Mouse (Mus musculus) midbrain, embryonic 12.5 days (tissue): ENCODE measurements around the gene Cmya5. TPM values are rescaled to one million over a fixed set of nuclear protein-coding genes. Genes with fewer than 3 reads are reported as not detected.

Source experiments
- ATAC-seq: fragments of 200-750 bp; cut with Nextera tagmentation; 2 replicates; pipeline ENCODE4 v1.8.0; 2017; ENCODE audit warnings: low read depth, moderate TSS enrichment, moderate library complexity; ENCODE audit not compliant: low FRiP score
- H3K27ac ChIP-seq: fragments of 300-500 bp; sonication (generic); replicated peaks from 2 replicates; pipeline ENCODE4 v1.5.1; 2016; ENCODE audit warnings: mild to moderate bottlenecking
- H3K27me3 ChIP-seq: fragments of 300-500 bp; sonication (generic); 2 replicates; pipeline ENCODE4 v1.6.1; 2016; ENCODE audit warnings: mild to moderate bottlenecking
- H3K36me3 ChIP-seq: fragments of 300-500 bp; sonication (generic); 2 replicates; pipeline ENCODE4 v1.6.1; 2016
- H3K4me1 ChIP-seq: fragments of 300-500 bp; sonication (generic); 2 replicates; pipeline ENCODE4 v1.6.1; 2016
- H3K4me2 ChIP-seq: fragments of 300-500 bp; sonication (generic); replicated peaks from 2 replicates; pipeline ENCODE4 v1.6.1; 2016; ENCODE audit warnings: mild to moderate bottlenecking, moderate library complexity
- H3K4me3 ChIP-seq: fragments of 300-500 bp; sonication (generic); 2 replicates; pipeline ENCODE4 v1.5.1; 2016; ENCODE audit warnings: mild to moderate bottlenecking
- H3K9ac ChIP-seq: fragments of 300-500 bp; sonication (generic); replicated peaks from 2 replicates; pipeline ENCODE4 v1.6.1; 2016; ENCODE audit warnings: mild to moderate bottlenecking, moderate library complexity
- H3K9me3 ChIP-seq: fragments of 300-500 bp; sonication (generic); 2 replicates; pipeline ENCODE4 v1.6.1; 2016; ENCODE audit warnings: mild to moderate bottlenecking
- WGBS: fragments of 180-500 bp; shearing (Covaris S2); methylation state at CpG from one replicate; pipeline ENCODE4 v1.1.7; 2016; 5-methylcytosine and 5-hydroxymethylcytosine counted together
- polyA plus RNA-seq: library from polyadenylated mRNA; unstranded; fragments of >200 nt; fragmentation: Nextera tagmentation; extraction: Ambion mirVana; gene quantifications from 2 replicates; pipeline ENCODE4 v1.2.1, GENCODE M21; 2016

The Cmya5 gene
- polyA plus RNA-seq, 1 experiment from 2014 or later, result not detected

- Histone ChIP-seq H3K4me2 (no peak overlapping the region), H3K9me3 (no peaks in the 10 kb centered on the region), H3K36me3 (no peaks in the 10 kb centered on the region), H3K4me3 (no peak overlapping the region), H3K27ac (no peak overlapping the region), H3K27me3 (no peaks in the 10 kb centered on the region), H3K9ac (no peak overlapping the region), H3K4me1 (no peaks in the 10 kb centered on the region)
- ATAC-seq, result no peak
- 87% methylated on average over 1 of the region's 1 CpGs for WGBS
Measured at GRCm38 (mm10) chr13:93056091-93056490, 88.4 kb downstream of the Cmya5 start.

- Histone ChIP-seq H3K4me3 (no peak overlapping the region), H3K4me1 (no peaks in the 10 kb centered on the region), H3K27ac (no peak overlapping the region), H3K9ac (no peak overlapping the region), H3K4me2 (no peak overlapping the region), H3K36me3 (no peaks in the 10 kb centered on the region), H3K9me3 (no peaks in the 10 kb centered on the region), H3K27me3 (no peaks in the 10 kb centered on the region)
- WGBS, result 80% methylated on average over 5 of the region's 5 CpGs
- no peak for ATAC-seq
Measured at GRCm38 (mm10) chr13:93051483-93051882, 93.0 kb downstream of the Cmya5 start.

GRCm38 (mm10) chr13:93041021-93041420, 103.5 kb downstream of the Cmya5 start:
- no peak overlapping the region for H3K4me3 ChIP-seq
- no peaks in the 10 kb centered on the region for H3K27me3 ChIP-seq
- no peaks in the 10 kb centered on the region for H3K4me1 ChIP-seq
- WGBS, result 80% methylated on average over 9 of the region's 9 CpGs
- H3K9me3 ChIP-seq, result no peaks in the 10 kb centered on the region
- no peak overlapping the region for H3K4me2 ChIP-seq
- no peak overlapping the region for H3K9ac ChIP-seq
- no peak for ATAC-seq
- no peaks in the 10 kb centered on the region for H3K36me3 ChIP-seq
- no peak overlapping the region for H3K27ac ChIP-seq

GRCm38 (mm10) chr13:93036218-93036617, 108.3 kb downstream of the Cmya5 start:
- Histone ChIP-seq H3K4me2 (no peak overlapping the region), H3K27ac (no peak overlapping the region), H3K36me3 (no peaks in the 10 kb centered on the region), H3K9ac (no peak overlapping the region), H3K9me3 (no peaks in the 10 kb centered on the region), H3K4me1 (no peaks in the 10 kb centered on the region), H3K27me3 (no peaks in the 10 kb centered on the region), H3K4me3 (no peak overlapping the region)
- no peak for ATAC-seq
- 42% methylated on average over 4 of the region's 4 CpGs for WGBS

- no peak for ATAC-seq
- no peaks in the 10 kb centered on the region for H3K36me3 ChIP-seq
- no peaks in the 10 kb centered on the region for H3K27me3 ChIP-seq
- H3K4me3 ChIP-seq, result no peak overlapping the region
- no peak overlapping the region for H3K9ac ChIP-seq
- no peak overlapping the region for H3K27ac ChIP-seq
- H3K4me1 ChIP-seq, result no peaks in the 10 kb centered on the region
- H3K4me2 ChIP-seq, result no peak overlapping the region
- WGBS, result 77% methylated on average over 4 of the region's 4 CpGs
- no peaks in the 10 kb centered on the region for H3K9me3 ChIP-seq
Measured at GRCm38 (mm10) chr13:93029337-93029736, 115.2 kb downstream of the Cmya5 start.

GRCm38 (mm10) chr13:93024837-93025236, 119.7 kb downstream of the Cmya5 start:
- no peak for ATAC-seq
- H3K4me3 ChIP-seq, result no peak overlapping the region
- no peak overlapping the region for H3K27ac ChIP-seq
- H3K9ac ChIP-seq, result no peak overlapping the region
- H3K4me1 ChIP-seq, result no peaks in the 10 kb centered on the region
- H3K4me2 ChIP-seq, result no peak overlapping the region
- H3K27me3 ChIP-seq, result no peaks in the 10 kb centered on the region
- no peaks in the 10 kb centered on the region for H3K9me3 ChIP-seq
- H3K36me3 ChIP-seq, result no peaks in the 10 kb centered on the region
- WGBS, result 55% methylated on average over 2 of the region's 2 CpGs

- no peaks in the 10 kb centered on the region for H3K36me3 ChIP-seq
- no peaks in the 10 kb centered on the region for H3K9me3 ChIP-seq
- H3K27ac ChIP-seq, result no peak overlapping the region
- 50% methylated on average over 1 of the region's 1 CpGs for WGBS
- no peaks in the 10 kb centered on the region for H3K4me1 ChIP-seq
- H3K9ac ChIP-seq, result no peak overlapping the region
- no peak overlapping the region for H3K4me2 ChIP-seq
- H3K4me3 ChIP-seq, result no peak overlapping the region
- no peaks in the 10 kb centered on the region for H3K27me3 ChIP-seq
- no peak for ATAC-seq
Measured at GRCm38 (mm10) chr13:93022158-93022557, 122.4 kb downstream of the Cmya5 start.

GRCm38 (mm10) chr13:93012952-93013351, 131.6 kb downstream of the Cmya5 start:
- Histone ChIP-seq H3K27me3 (no peaks in the 10 kb centered on the region), H3K27ac (no peak overlapping the region), H3K4me2 (no peak overlapping the region), H3K4me1 (no peaks in the 10 kb centered on the region), H3K36me3 (no peaks in the 10 kb centered on the region), H3K4me3 (no peak overlapping the region), H3K9ac (no peak overlapping the region), H3K9me3 (no peaks in the 10 kb centered on the region)
- WGBS, result 79% methylated on average over 8 of the region's 8 CpGs
- ATAC-seq, result no peak

- Histone ChIP-seq H3K4me3 (no peak overlapping the region), H3K4me1 (no peaks in the 10 kb centered on the region), H3K9ac (no peak overlapping the region), H3K27ac (no peak overlapping the region), H3K9me3 (no peaks in the 10 kb centered on the region), H3K4me2 (no peak overlapping the region), H3K27me3 (no peaks in the 10 kb centered on the region), H3K36me3 (no peaks in the 10 kb centered on the region)
- WGBS, result 88% methylated on average over 4 of the region's 4 CpGs
- ATAC-seq, result no peak
Measured at GRCm38 (mm10) chr13:93011315-93011714, 133.2 kb downstream of the Cmya5 start.

- H3K27me3 ChIP-seq, result no peaks in the 10 kb centered on the region
- H3K27ac ChIP-seq, result no peak overlapping the region
- no peaks in the 10 kb centered on the region for H3K9me3 ChIP-seq
- no peaks in the 10 kb centered on the region for H3K4me1 ChIP-seq
- ATAC-seq, result no peak
- 86% methylated on average over 7 of the region's 7 CpGs for WGBS
- H3K36me3 ChIP-seq, result no peaks in the 10 kb centered on the region
- H3K4me2 ChIP-seq, result no peak overlapping the region
- H3K9ac ChIP-seq, result no peak overlapping the region
- no peak overlapping the region for H3K4me3 ChIP-seq
Measured at GRCm38 (mm10) chr13:93010524-93010923, 134.0 kb downstream of the Cmya5 start.

- H3K27ac ChIP-seq, result no peak overlapping the region
- no peak overlapping the region for H3K4me2 ChIP-seq
- no peaks in the 10 kb centered on the region for H3K4me1 ChIP-seq
- H3K36me3 ChIP-seq, result no peaks in the 10 kb centered on the region
- 78% methylated on average over 4 of the region's 4 CpGs for WGBS
- no peak for ATAC-seq
- no peaks in the 10 kb centered on the region for H3K9me3 ChIP-seq
- H3K9ac ChIP-seq, result no peak overlapping the region
- no peak overlapping the region for H3K4me3 ChIP-seq
- no peaks in the 10 kb centered on the region for H3K27me3 ChIP-seq
Measured at GRCm38 (mm10) chr13:93007078-93007477, 137.4 kb downstream of the Cmya5 start.

GRCm38 (mm10) chr13:93006347-93006746, 138.2 kb downstream of the Cmya5 start:
- Histone ChIP-seq H3K4me3 (no peak overlapping the region), H3K4me1 (no peaks in the 10 kb centered on the region), H3K9me3 (no peaks in the 10 kb centered on the region), H3K27me3 (no peaks in the 10 kb centered on the region), H3K27ac (no peak overlapping the region), H3K36me3 (no peaks in the 10 kb centered on the region), H3K4me2 (no peak overlapping the region), H3K9ac (no peak overlapping the region)
- WGBS, result 85% methylated on average over 4 of the region's 4 CpGs
- no peak for ATAC-seq

- Histone ChIP-seq H3K9me3 (no peaks in the 10 kb centered on the region), H3K9ac (no peak overlapping the region), H3K36me3 (no peaks in the 10 kb centered on the region), H3K4me3 (no peak overlapping the region), H3K27ac (no peak overlapping the region), H3K4me1 (no peaks in the 10 kb centered on the region), H3K27me3 (no peaks in the 10 kb centered on the region), H3K4me2 (no peak overlapping the region)
- ATAC-seq, result no peak
- 84% methylated on average over 6 of the region's 6 CpGs for WGBS
Measured at GRCm38 (mm10) chr13:93004003-93004402, 140.5 kb downstream of the Cmya5 start.
